Mouse (Mus musculus) heart, postnatal 0 days (tissue): Measurements from ENCODE around the gene Git1. TPM values are rescaled to one million over a fixed set of nuclear protein-coding genes. Genes with fewer than 3 reads are reported as not detected.

Experiments
- ATAC-seq: fragments of 200-750 bp; cut with Nextera tagmentation; 2 replicates; pipeline ENCODE4 v1.8.0; 2017; ENCODE audit warnings: low read depth, moderate number of reproducible peaks, moderate library complexity; ENCODE audit not compliant: insufficient read depth
- DNase-seq: peaks from one replicate; pipeline ENCODE4 v3.0.0-alpha.2; 2016; ENCODE audit warnings: low spot score
- H3K27ac ChIP-seq: fragments of 300-500 bp; sonication (generic); 2 replicates; pipeline ENCODE4 v1.5.1; 2014; ENCODE audit warnings: low read depth, mild to moderate bottlenecking
- H3K27me3 ChIP-seq: fragments of 300-500 bp; sonication (generic); 2 replicates; pipeline ENCODE4 v1.6.1; 2014; ENCODE audit warnings: low read length, mixed read lengths; ENCODE audit not compliant: control insufficient read depth, insufficient read depth
- H3K36me3 ChIP-seq: fragments of 300-500 bp; sonication (generic); replicated peaks from 2 replicates; pipeline ENCODE4 v1.6.1; 2014; ENCODE audit warnings: low read length, mixed read lengths; ENCODE audit not compliant: control insufficient read depth, insufficient read depth
- H3K4me1 ChIP-seq: fragments of 300-500 bp; sonication (generic); 2 replicates; pipeline ENCODE4 v1.6.1; 2014; ENCODE audit warnings: antibody characterized with exemption; ENCODE audit not compliant: control insufficient read depth, insufficient read depth
- H3K4me2 ChIP-seq: fragments of 300-500 bp; sonication (generic); 2 replicates; pipeline ENCODE4 v1.6.1; 2014; ENCODE audit warnings: low read depth, mild to moderate bottlenecking, low read length, moderate library complexity
- H3K4me3 ChIP-seq: fragments of 300-500 bp; sonication (generic); 2 replicates; pipeline ENCODE4 v1.5.1; 2014; ENCODE audit warnings: low read depth, low read length
- H3K9ac ChIP-seq: fragments of 300-500 bp; sonication (generic); replicated peaks from 2 replicates; pipeline ENCODE4 v1.6.1; 2014; ENCODE audit warnings: low read depth, low read length, mixed read lengths
- H3K9me3 ChIP-seq: fragments of 300-500 bp; sonication (generic); replicated peaks from 2 replicates; pipeline ENCODE4 v1.6.1; 2016; ENCODE audit warnings: low read length; ENCODE audit not compliant: control insufficient read depth
- CTCF ChIP-seq: IDR thresholded peaks from 2 replicates; pipeline ENCODE4 v1.5.1; 2016; ENCODE audit warnings: antibody characterized with exemption, control low read depth, low read depth
- EP300 ChIP-seq: IDR thresholded peaks from 2 replicates; pipeline ENCODE4 v1.6.1; 2016; ENCODE audit warnings: antibody characterized with exemption, low read depth
- WGBS: fragments of 180-500 bp; shearing (Covaris S2); extraction: QIAGEN DNeasy Blood & Tissue Kit; methylation state at CpG from one replicate; pipeline ENCODE4 v1.1.7; 2014; 5-methylcytosine and 5-hydroxymethylcytosine counted together
- polyA plus RNA-seq: library from polyadenylated mRNA; unstranded; fragments of >200 nt; fragmentation: Nextera tagmentation; extraction: Ambion mirVana; gene quantifications from 2 replicates; pipeline ENCODE4 v1.2.1, GENCODE M21; 2015
- total RNA-seq: library from RNA; depleted of rRNA; stranded (reverse); fragments of >200 nt; gene quantifications from 2 replicates; pipeline ENCODE4 v1.2.3, GENCODE M21; 2014; ENCODE audit warnings: low replicate concordance

Git1 gene
- total and polyA plus RNA-seq, 2 experiments from 2014 or later, result 6.2 to 57.7 TPM

DNA sequence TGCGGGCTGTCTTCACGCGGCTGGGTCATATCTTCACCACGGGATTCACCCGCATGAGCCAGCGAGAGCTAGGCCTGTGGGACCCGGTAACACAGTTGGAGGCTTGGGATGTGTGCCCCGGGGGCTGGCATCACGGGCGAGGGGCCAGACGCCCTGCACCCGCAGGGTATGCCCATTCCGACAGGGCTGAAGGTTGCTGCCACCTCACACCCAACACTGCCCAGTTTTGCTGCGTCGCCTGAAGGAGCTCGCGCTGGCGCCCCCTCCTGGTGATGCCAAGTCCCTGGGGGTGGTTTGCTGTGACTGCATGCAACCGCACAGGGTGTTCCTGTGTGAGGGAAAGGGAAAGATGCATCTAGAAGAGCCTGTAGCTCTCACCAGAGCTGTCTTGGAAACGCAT, 25.6 kb upstream of the Git1 start:
- WGBS, result 21% methylated on average over 20 of the region's 20 CpGs
- Histone ChIP-seq H3K9me3 (no peaks in the 10 kb centered on the region), H3K4me2 (peak overlapping the region; percentile 26; the same call in 1 of the 2 replicates), H3K27me3 (no peaks in the 10 kb centered on the region), H3K4me1 (peaks cover 22% of the 10 kb centered on the region), H3K4me3 (no peak overlapping the region), H3K36me3 (peaks cover 11% of the 10 kb centered on the region), H3K9ac (no peak overlapping the region), H3K27ac (no peak overlapping the region)
- ATAC-seq (peak; percentile 14; the same call in 1 of the 2 replicates), DNase-seq (peak; percentile 52)
- peak; percentile 68 for TF ChIP-seq CTCF
- TF ChIP-seq EP300, result 0 out of 2 replicates have a peak, but pooled peaks have one; percentile 27

GRCm38 (mm10) chr11:77468397-77468796, 25.0 kb upstream of the Git1 start:
- Histone ChIP-seq H3K9me3 (no peaks in the 10 kb centered on the region), H3K9ac (no peak overlapping the region), H3K27me3 (no peaks in the 10 kb centered on the region), H3K4me2 (no peak overlapping the region), H3K4me3 (no peak overlapping the region), H3K4me1 (peaks cover 21% of the 10 kb centered on the region), H3K27ac (no peak overlapping the region), H3K36me3 (peaks cover 11% of the 10 kb centered on the region)
- no peak for TF ChIP-seq EP300
- no peak for TF ChIP-seq CTCF
- DNase-seq (no peak), ATAC-seq (no peak)
- 85% methylated on average over 9 of the region's 9 CpGs for WGBS

DNA sequence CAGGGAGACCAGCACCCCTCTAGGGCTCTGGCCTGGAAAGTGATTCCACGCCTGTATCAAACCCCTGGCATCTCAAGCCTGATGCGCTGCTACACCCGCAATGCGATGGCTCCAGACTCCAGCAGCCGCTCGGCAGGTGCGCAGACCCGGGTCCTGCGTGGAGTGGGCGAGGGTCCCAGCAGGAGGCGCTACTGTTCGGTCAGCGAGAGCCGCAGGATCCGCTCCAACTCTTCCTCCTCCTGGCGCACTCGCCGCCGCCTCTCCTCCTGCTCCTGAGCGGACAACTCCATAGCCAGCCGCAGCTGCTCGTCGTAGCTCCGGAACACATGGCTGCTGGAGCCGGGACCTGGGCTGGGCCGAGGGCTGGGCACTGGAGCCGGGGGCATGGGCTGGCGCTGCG, 22.0 kb upstream of the Git1 start:
- H3K27me3 ChIP-seq, result no peaks in the 10 kb centered on the region
- no peaks in the 10 kb centered on the region; the same call in 1 of the 2 replicates for H3K4me1 ChIP-seq
- ATAC-seq (no peak), DNase-seq (no peak)
- no peak overlapping the region for H3K27ac ChIP-seq
- no peak overlapping the region for H3K4me3 ChIP-seq
- no peak overlapping the region for H3K9ac ChIP-seq
- 81% methylated on average over 29 of the region's 29 CpGs for WGBS
- peaks cover 11% of the 10 kb centered on the region for H3K36me3 ChIP-seq
- TF ChIP-seq CTCF, result no peak
- no peak for TF ChIP-seq EP300
- H3K4me2 ChIP-seq, result no peak overlapping the region
- H3K9me3 ChIP-seq, result no peaks in the 10 kb centered on the region

DNA sequence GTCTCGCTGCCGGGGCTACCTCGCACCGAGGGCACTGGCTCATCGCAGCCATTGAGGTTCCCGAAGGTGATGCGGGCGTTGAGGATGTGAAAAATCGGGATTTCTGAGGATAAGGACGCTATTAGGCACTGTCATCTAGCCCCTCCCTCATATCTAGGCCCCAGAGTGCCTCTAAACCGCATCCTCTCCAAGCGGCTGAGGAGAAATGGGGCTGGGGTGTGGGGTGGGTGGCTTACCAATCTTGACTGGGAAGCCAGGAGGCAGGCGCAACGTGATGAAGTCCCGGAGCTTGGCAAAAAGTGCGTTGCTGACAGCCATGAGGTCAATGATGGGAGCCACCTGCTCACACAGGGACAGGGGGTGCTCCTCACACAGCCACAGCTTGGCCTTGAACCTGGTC, 20.6 kb upstream of the Git1 start:
- H3K27me3 ChIP-seq, result no peaks in the 10 kb centered on the region
- 81% methylated on average over 16 of the region's 16 CpGs for WGBS
- H3K36me3 ChIP-seq, result peaks cover 11% of the 10 kb centered on the region
- no peak overlapping the region for H3K4me3 ChIP-seq
- DNase-seq (no peak), ATAC-seq (no peak)
- TF ChIP-seq EP300, result no peak
- no peak for TF ChIP-seq CTCF
- no peak overlapping the region for H3K9ac ChIP-seq
- H3K4me2 ChIP-seq, result no peak overlapping the region
- no peaks in the 10 kb centered on the region; the same call in 1 of the 2 replicates for H3K4me1 ChIP-seq
- H3K27ac ChIP-seq, result no peak overlapping the region
- no peaks in the 10 kb centered on the region for H3K9me3 ChIP-seq

GRCm38 (mm10) chr11:77476216-77476615, 17.1 kb upstream of the Git1 start:
- Histone ChIP-seq H3K27ac (no peak overlapping the region), H3K9ac (no peak overlapping the region), H3K36me3 (peaks cover 5% of the 10 kb centered on the region), H3K4me1 (no peaks in the 10 kb centered on the region), H3K4me2 (no peak overlapping the region), H3K9me3 (no peaks in the 10 kb centered on the region), H3K27me3 (no peaks in the 10 kb centered on the region), H3K4me3 (no peak overlapping the region)
- TF ChIP-seq EP300, result no peak
- no peak for TF ChIP-seq CTCF
- ATAC-seq (no peak), DNase-seq (no peak)
- 92% methylated on average over 14 of the region's 14 CpGs for WGBS

DNA sequence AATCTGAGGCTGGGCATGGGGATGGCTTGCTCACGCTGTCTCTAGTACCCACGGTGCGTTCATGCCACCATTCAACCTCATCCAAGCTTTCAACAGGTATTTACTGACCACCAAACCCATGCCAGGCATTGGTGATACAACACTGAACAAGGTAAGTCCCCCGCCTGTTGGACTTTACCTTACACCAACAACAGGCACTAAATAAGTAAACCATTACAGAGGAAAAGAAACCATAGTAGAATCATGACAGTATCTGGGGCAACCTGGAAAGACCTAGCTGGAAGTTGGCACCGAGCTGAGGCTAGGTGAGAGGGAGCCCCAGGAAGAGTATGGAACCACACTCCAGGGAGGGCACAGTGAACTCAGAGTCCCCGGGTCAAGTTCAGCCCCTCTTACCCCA, 16.5 kb upstream of the Git1 start:
- Histone ChIP-seq H3K9ac (no peak overlapping the region), H3K4me3 (no peak overlapping the region), H3K36me3 (peaks cover 4% of the 10 kb centered on the region), H3K4me2 (no peak overlapping the region), H3K9me3 (no peaks in the 10 kb centered on the region), H3K4me1 (no peaks in the 10 kb centered on the region), H3K27ac (no peak overlapping the region), H3K27me3 (no peaks in the 10 kb centered on the region)
- no peak for TF ChIP-seq CTCF
- no peak for TF ChIP-seq EP300
- WGBS, result 85% methylated on average over 6 of the region's 6 CpGs
- DNase-seq (no peak), ATAC-seq (no peak)
